Mouse (Mus musculus) liver, adult 2 months (tissue): ENCODE results near the gene Fbxo27.
"Not testable (repeated sequence)": the region's sequence is repeated elsewhere in the genome, so short reads cannot be mapped to it uniquely, and the experiment has no call there.

Experiments used
- CTCF ChIP-seq: fragments of 200-500 bp; IDR thresholded peaks from 2 replicates; pipeline ENCODE4 v1.5.1; 2011; ENCODE audit warnings: low read depth, low read length, control low read depth
- POLR2A ChIP-seq: fragments of 200-500 bp; IDR thresholded peaks from 2 replicates; pipeline ENCODE4 v1.6.1; 2011; ENCODE audit warnings: low read length, control low read depth; ENCODE audit not compliant: insufficient read depth; ENCODE audit errors: extremely low read depth

DNA sequence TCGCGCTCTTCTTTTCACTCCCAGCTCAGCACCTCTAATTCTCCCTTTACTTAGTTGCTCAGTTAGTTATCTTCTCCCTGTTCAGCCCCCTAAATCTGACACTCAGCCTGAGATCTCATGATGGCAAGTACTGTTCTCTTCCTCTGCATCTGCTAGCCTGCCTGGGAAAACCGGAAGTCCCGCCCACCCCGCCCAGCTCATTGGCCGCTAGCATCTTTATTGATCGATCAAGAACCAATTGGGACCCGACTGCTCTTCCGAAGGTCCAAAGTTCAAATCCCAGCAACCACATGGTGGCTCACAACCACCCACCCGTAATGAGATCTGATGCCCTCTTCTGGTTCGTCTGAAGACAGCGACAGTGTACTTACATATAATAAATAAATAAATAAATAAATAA lies 8.7 kb downstream of the Fbxo27 start:
- TF ChIP-seq CTCF, POLR2A: not testable (repeated sequence)
